In the genomic region with DNA sequence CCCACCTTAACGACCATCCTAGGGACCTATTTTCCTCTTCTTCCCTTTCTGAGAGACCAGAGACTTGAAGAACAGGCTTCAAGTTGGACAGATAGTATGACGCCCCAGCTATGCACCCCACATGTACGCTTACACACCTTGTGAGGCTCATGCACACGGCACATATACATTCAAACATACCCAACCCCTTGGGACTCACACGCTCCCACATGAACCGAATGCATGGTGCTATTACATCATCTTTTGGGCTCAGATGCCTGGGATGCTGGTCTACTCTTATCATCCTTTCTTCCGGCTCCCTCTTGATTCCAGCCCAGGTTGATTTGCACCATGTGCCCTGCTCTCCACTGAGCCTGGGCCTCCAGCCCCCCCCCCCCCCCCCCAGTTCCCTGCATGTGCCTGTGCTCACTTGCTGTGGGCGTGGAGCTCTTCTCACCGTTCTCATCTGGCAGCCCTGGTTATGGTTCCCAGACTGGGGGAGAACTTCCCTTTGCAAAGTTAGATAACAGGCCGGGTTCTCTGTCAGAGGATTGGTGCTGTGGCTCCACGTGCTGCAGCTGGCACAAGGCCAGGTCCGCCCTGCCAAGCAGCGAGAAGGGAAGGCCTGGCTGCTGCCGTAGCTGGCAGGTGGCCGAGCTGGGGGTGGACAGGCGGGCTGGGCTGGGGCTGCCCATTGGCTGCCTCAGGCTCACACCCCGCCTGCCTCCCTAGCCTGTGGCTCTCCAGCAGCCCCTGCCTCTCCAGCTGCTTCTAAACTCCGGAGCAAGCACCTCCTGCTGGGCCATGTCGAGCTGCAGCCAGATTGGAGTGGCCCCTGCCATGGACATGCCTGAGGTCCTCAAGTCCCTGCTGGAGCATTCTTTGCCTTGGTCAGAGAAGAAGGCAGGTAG, we compare ENCODE assay signal across 8 mouse cellular contexts. TPM values are rescaled to one million over a fixed set of nuclear protein-coding genes. Genes with fewer than 3 reads are reported as not detected.
DNase-seq lines count a peak whose midpoint lies in the region; ATAC-seq and TF ChIP-seq lines count a peak whose summit lies in the region.

A gene (plus strand): TSS at position 421 of the 890 bp plus-strand sequence.

- peak within 1 kb of the TSS; percentile 96 for H3K27ac ChIP-seq in gastrocnemius, adult 2 months
- peak within 1 kb of the TSS; percentile 74 for H3K27ac ChIP-seq in hindbrain, postnatal 0 days
- H3K27ac ChIP-seq in left cerebral cortex, adult 2 months = peak within 1 kb of the TSS; percentile 99

- 22% methylated on average over 18 of the region's 19 CpGs for WGBS in hindbrain, postnatal 0 days

- no peaks in the 10 kb centered on the region for H3K9me3 ChIP-seq in hindbrain, postnatal 0 days (ENCODE audit: low read length)

- peak within 1 kb of the TSS; percentile 48 for H3K9ac ChIP-seq in hindbrain, postnatal 0 days (replicated peaks; ENCODE audit: low read length)

- peak; percentile 90 for ATAC-seq in common myeloid progenitor, adult 5-6 weeks (replicated peaks; ENCODE audit: low read depth, poor library complexity, severe bottlenecking)
- peak; percentile 98 for ATAC-seq in hindbrain, postnatal 0 days
- ATAC-seq in megakaryocyte, adult 5-6 weeks (ENCODE audit: poor library complexity, severe bottlenecking) = peak; percentile 95

- intact Hi-C loops in gastrocnemius, adult 2 months (cut with DNase I) = no loop called here
- intact Hi-C loops in left cerebral cortex, adult 2 months (cut with DNase I) = loop anchor here (1.0 kb wide), 2 partner anchors 9 to 56 kb away; a partner anchor contains a TSS

- peaks cover 18% of the 10 kb centered on the region for H3K4me1 ChIP-seq in hindbrain, postnatal 0 days (ENCODE audit: insufficient read depth, low read length)

- peak within 1 kb of the TSS; percentile 83 for H3K4me3 ChIP-seq in gastrocnemius, adult 2 months
- peak within 1 kb of the TSS; percentile 32 for H3K4me3 ChIP-seq in hindbrain, postnatal 0 days (ENCODE audit: low read length)
- peak within 1 kb of the TSS; percentile 65 for H3K4me3 ChIP-seq in left cerebral cortex, adult 2 months

- TF ChIP-seq CTCF in gastrocnemius, adult 2 months (IDR thresholded peaks at IDR 0.05) = peak; percentile 43
- TF ChIP-seq CTCF in hindbrain, postnatal 0 days (IDR thresholded peaks at IDR 0.05; ENCODE audit: low read depth) = peak; percentile 50
- peak; percentile 25 for TF ChIP-seq CTCF in left cerebral cortex, adult 2 months (IDR thresholded peaks at IDR 0.05)

- no peaks in the 10 kb centered on the region for H3K36me3 ChIP-seq in hindbrain, postnatal 0 days (ENCODE audit: insufficient read depth, low read length)

- H3K4me2 ChIP-seq in hindbrain, postnatal 0 days (ENCODE audit: low read depth, low read length) = peak within 1 kb of the TSS; percentile 63

- H3K27me3 ChIP-seq in hindbrain, postnatal 0 days (ENCODE audit: insufficient read depth, low read length) = no peaks in the 10 kb centered on the region

- DNase-seq in ZHBTc4 (ENCODE audit: low read depth, low spot score) = peak; percentile 71
- peak; percentile 100 for DNase-seq in gastrocnemius, adult 2 months
- peak; percentile 99 for DNase-seq in hindbrain, postnatal 0 days (ENCODE audit: low spot score)
- peak; percentile 100 for DNase-seq in left cerebral cortex, adult 2 months (ENCODE audit: extremely low spot score in 1 of 2, low spot score in 2 of 2)
- peak; percentile 99 to 100 for DNase-seq in right cerebral cortex, adult 2 months (ENCODE audit: low spot score in 2 of 2)
- peak; percentile 100 for DNase-seq in urinary bladder, postnatal 14 days (ENCODE audit: low spot score)

RNA-seq across cellular contexts. Expression of the gene that starts here (rescaled TPM):
- total RNA-seq in common myeloid progenitor, adult 5-6 weeks (2017) = 11.3 and 20.6 TPM in 2 replicates
- 100 to 1,000 TPM; 101 to 191 TPM for total RNA-seq in gastrocnemius, adult 2 months (2021)
- 62.5 and 64.1 TPM in 2 replicates for total RNA-seq in hindbrain, postnatal 0 days (2014; rRNA removed)
- 27.8 and 30.4 TPM in 2 replicates for polyA plus RNA-seq in hindbrain, postnatal 0 days (2015; fragmentation: Nextera tagmentation; extraction: Ambion mirVana)
- 100 to 1,000 TPM; 220 to 228 TPM for total RNA-seq in left cerebral cortex, adult 2 months (2021)
- total RNA-seq in megakaryocyte, adult 5-6 weeks (2015) = 3.1 and 3.3 TPM in 2 replicates
- total RNA-seq in megakaryocyte, adult 5-6 weeks (2017) = 6.5 and 8.6 TPM in 2 replicates

Comparison
In these comparisons a context has a peak if more than half of its experiments do, and no peak if none do; other contexts are left out.
1. Peak in every context shown above with its lines: DNase-seq, ATAC-seq, H3K4me3 ChIP-seq and H3K27ac ChIP-seq.
2. H3K4me3 ChIP-seq: peak in every context shown above with its lines; median percentile 83 in gastrocnemius, adult 2 months; 65 in left cerebral cortex, adult 2 months; 32 in hindbrain, postnatal 0 days.